ENCODE assay signal across 8 mouse cellular contexts in the genomic region with DNA sequence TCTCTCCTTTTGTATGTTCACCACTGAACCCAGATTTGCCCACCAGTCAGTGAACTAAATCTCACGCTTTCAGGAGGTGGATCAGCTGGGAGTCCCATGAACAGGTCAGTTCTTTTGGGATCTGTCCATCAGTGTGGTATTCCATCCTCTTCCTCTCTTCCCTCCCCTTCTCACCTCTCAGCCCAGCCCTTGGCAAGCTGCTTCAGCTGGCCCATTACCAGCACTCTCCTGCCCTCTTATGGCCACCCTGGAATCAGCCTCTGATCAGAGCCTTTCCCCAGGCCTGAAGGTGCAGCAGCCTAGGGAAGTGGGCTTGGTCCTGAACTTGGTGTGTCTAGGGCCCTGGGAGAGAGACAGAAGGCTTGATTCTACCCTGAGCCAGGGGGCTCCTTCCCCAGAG. TPM values are rescaled to one million over a fixed set of nuclear protein-coding genes. Genes with fewer than 3 reads are reported as not detected.
A peak's percentile ranks its signal among the peaks of the same experiment; 100 is the strongest.
DNase-seq lines count a peak whose midpoint lies in the region; ATAC-seq and TF ChIP-seq lines count a peak whose summit lies in the region.

No protein-coding gene starts in this region.

- ATAC-seq in CD4-positive, CD25-positive, alpha-beta regulatory T cell, adult 4 months = no peak
- peak; percentile 76 for ATAC-seq in forebrain, embryonic 12.5 days (ENCODE audit: low FRiP score)

- H3K4me1 ChIP-seq in bone marrow, adult 2 months (ENCODE audit: control insufficient read depth, insufficient read depth, low read length) = no peaks in the 10 kb centered on the region
- H3K4me1 ChIP-seq in forebrain, embryonic 12.5 days = peaks cover 11% of the 10 kb centered on the region
- H3K4me1 ChIP-seq in small intestine, adult 2 months (ENCODE audit: control insufficient read depth, insufficient read depth, insufficient read length, low read length) = no peaks in the 10 kb centered on the region

- H3K9ac ChIP-seq in forebrain, embryonic 12.5 days = no peak overlapping the region

- no peaks in the 10 kb centered on the region for H3K9me3 ChIP-seq in forebrain, embryonic 12.5 days

- DNase-seq in CD4-positive, CD25-positive, alpha-beta regulatory T cell, adult 2 months (ENCODE audit: low read depth, low spot score) = peak; percentile 23
- DNase-seq in heart, postnatal 4 days = peak; percentile 85
- peak; percentile 18 for DNase-seq in layer of hippocampus, adult 9-10 months (ENCODE audit: low spot score)
- peak; percentile 67 for DNase-seq in mesoderm, embryonic 11.5 days (ENCODE audit: low read depth, low spot score)

- TF ChIP-seq POLR2A in bone marrow, adult 2 months (IDR thresholded peaks at IDR 0.05; ENCODE audit: borderline replicate concordance, control insufficient read depth, low read depth, low read length) = no peak
- TF ChIP-seq POLR2A in small intestine, adult 2 months (IDR thresholded peaks at IDR 0.05; ENCODE audit: low read depth, low read length) = no peak

- peak; percentile 59 for TF ChIP-seq CTCF in bone marrow, adult 2 months (IDR thresholded peaks at IDR 0.05; ENCODE audit: control insufficient read depth, insufficient read depth, low read length)
- peak; percentile 74; the same call in 1 of the 2 replicates for TF ChIP-seq CTCF in small intestine, adult 2 months (IDR thresholded peaks at IDR 0.05; ENCODE audit: extremely low read depth, insufficient read length, insufficient replicate concordance, low read depth, low read length)

- no peak overlapping the region for H3K27ac ChIP-seq in bone marrow, adult 2 months (ENCODE audit: control insufficient read depth, insufficient read depth, low read depth, low read length, poor library complexity)
- H3K27ac ChIP-seq in forebrain, embryonic 12.5 days = no peak overlapping the region
- H3K27ac ChIP-seq in small intestine, adult 2 months (ENCODE audit: insufficient read depth, low read depth, low read length) = no peak overlapping the region

- H3K4me2 ChIP-seq in forebrain, embryonic 12.5 days = no peak overlapping the region

- peaks cover 61% of the 10 kb centered on the region for H3K27me3 ChIP-seq in forebrain, embryonic 12.5 days
- no peaks in the 10 kb centered on the region; the same call in 1 of the 2 replicates for H3K27me3 ChIP-seq in small intestine, adult 2 months (ENCODE audit: control insufficient read depth, insufficient read depth, low read length)

- no peaks in the 10 kb centered on the region for H3K36me3 ChIP-seq in forebrain, embryonic 12.5 days (replicated peaks)
- H3K36me3 ChIP-seq in small intestine, adult 2 months (ENCODE audit: control insufficient read depth, insufficient read depth, low read length) = no peaks in the 10 kb centered on the region

- WGBS in bone marrow, adult 2 months = 50% methylated on average over 1 of the region's 1 CpGs
- 35% methylated on average over 1 of the region's 1 CpGs for WGBS in forebrain, embryonic 12.5 days
- 40% methylated on average over 1 of the region's 1 CpGs for WGBS in small intestine, adult 2 months

- no peak overlapping the region for H3K4me3 ChIP-seq in bone marrow, adult 2 months (replicated peaks; ENCODE audit: control insufficient read depth, low read depth, low read length)
- H3K4me3 ChIP-seq in forebrain, embryonic 12.5 days (replicated peaks) = no peak overlapping the region
- no peak overlapping the region for H3K4me3 ChIP-seq in small intestine, adult 2 months (ENCODE audit: low read depth, low read length)

RNA-seq across cellular contexts. Expression of gene Loxl4, which starts 42.4 kb away (rescaled TPM):
- under 1 TPM; 0.39 to 0.47 TPM for polyA plus RNA-seq in CD4-positive, CD25-positive, alpha-beta regulatory T cell, adult 4 months (2017; shearing (Covaris generic))
- polyA plus RNA-seq in bone marrow, adult 2 months (2011; ENCODE audit: insufficient read depth, insufficient read length, low replicate concordance, missing spikeins) = not detected in 2 replicates
- 0.24 and 0.34 TPM in 2 replicates for polyA plus RNA-seq in forebrain, embryonic 12.5 days (2016; fragmentation: Nextera tagmentation; extraction: Ambion mirVana)
- total RNA-seq in heart, postnatal 4 days (2021) = 1 to 10 TPM; 1.9 TPM
- polyA plus RNA-seq in small intestine, adult 2 months (2012; rRNA removed) = 1.1 and 1.7 TPM in 2 replicates

Comparison
In these comparisons a context has a peak if more than half of its experiments do, and no peak if none do; other contexts are left out.
1. DNase-seq: peak in every context shown above with its lines; median percentile 85 in heart, postnatal 4 days; 67 in mesoderm, embryonic 11.5 days; 23 in CD4-positive, CD25-positive, alpha-beta regulatory T cell, adult 2 months; 18 in layer of hippocampus, adult 9-10 months.